Mouse (Mus musculus) kidney, adult 9 months (tissue): ENCODE results near the gene Atp8b3.

Source experiments
- DNase-seq: peaks from one replicate; pipeline ENCODE4 v3.0.0; 2022

Atp8b3 gene

GRCm38 (mm10) chr10:80510273-80510660, 28.7 kb downstream of the Atp8b3 start:
- no peak for DNase-seq

- peak; percentile 84 for DNase-seq
Measured at GRCm38 (mm10) chr10:80509412-80510272, 29.3 kb downstream of the Atp8b3 start.

GRCm38 (mm10) chr10:80506222-80506621, 32.7 kb downstream of the Atp8b3 start:
- DNase-seq, result peak; percentile 65

- no peak for DNase-seq
Measured at GRCm38 (mm10) chr10:80504724-80505123, 34.2 kb downstream of the Atp8b3 start.

GRCm38 (mm10) chr10:80503599-80504220, 35.2 kb downstream of the Atp8b3 start:
- no peak for DNase-seq

GRCm38 (mm10) chr10:80502819-80503314, 36.1 kb downstream of the Atp8b3 start:
- no peak for DNase-seq

GRCm38 (mm10) chr10:80502291-80502690, 36.6 kb downstream of the Atp8b3 start:
- no peak for DNase-seq

GRCm38 (mm10) chr10:80496421-80496820, 42.5 kb downstream of the Atp8b3 start:
- DNase-seq, result no peak

GRCm38 (mm10) chr10:80495901-80496300, 43.0 kb downstream of the Atp8b3 start:
- no peak for DNase-seq

- no peak for DNase-seq
Measured at GRCm38 (mm10) chr10:80494732-80495131, 44.2 kb downstream of the Atp8b3 start, which contains the start of gene Onecut3. Gene Onecut3, plus strand, starts transcription at chr10:80494835.

- DNase-seq, result peak; percentile 58
Measured at GRCm38 (mm10) chr10:80490051-80490450, 48.9 kb downstream of the Atp8b3 start.

GRCm38 (mm10) chr10:80486862-80487379, 52.0 kb downstream of the Atp8b3 start:
- no peak for DNase-seq

GRCm38 (mm10) chr10:80481002-80481401, 57.9 kb downstream of the Atp8b3 start:
- DNase-seq, result no peak

GRCm38 (mm10) chr10:80478531-80478930, 60.4 kb downstream of the Atp8b3 start:
- no peak for DNase-seq

GRCm38 (mm10) chr10:80475290-80475959, 63.5 kb downstream of the Atp8b3 start:
- peak; percentile 80 for DNase-seq
